Mouse (Mus musculus) kidney, embryonic 14.5 days (tissue): ENCODE measurements around the gene Acap1. TPM values are rescaled to one million over a fixed set of nuclear protein-coding genes. Genes with fewer than 3 reads are reported as not detected.
A peak's percentile ranks its signal among the peaks of the same experiment; 100 is the strongest.
"Not testable (repeated sequence)": the region's sequence is repeated elsewhere in the genome, so short reads cannot be mapped to it uniquely, and the experiment has no call there.

ENCODE experiments used
- ATAC-seq: fragments of 200-750 bp; cut with Nextera tagmentation; 2 replicates; pipeline ENCODE4 v1.8.0; 2017; ENCODE audit warnings: moderate number of reproducible peaks, mild to moderate bottlenecking, moderate TSS enrichment, moderate library complexity; ENCODE audit not compliant: low FRiP score, low TSS enrichment
- H3K27ac ChIP-seq: fragments of 300-500 bp; sonication (generic); 2 replicates; pipeline ENCODE4 v1.5.1; 2014; ENCODE audit warnings: low read depth, mild to moderate bottlenecking, low read length, moderate library complexity, mixed read lengths
- H3K27me3 ChIP-seq: fragments of 300-500 bp; sonication (generic); 2 replicates; pipeline ENCODE4 v1.6.1; 2014; ENCODE audit warnings: mild to moderate bottlenecking, low read length; ENCODE audit not compliant: control insufficient read depth, insufficient read depth
- H3K36me3 ChIP-seq: fragments of 300-500 bp; sonication (generic); 2 replicates; pipeline ENCODE4 v1.6.1; 2014; ENCODE audit warnings: low read length, mixed read lengths; ENCODE audit not compliant: control insufficient read depth, insufficient read depth
- H3K4me1 ChIP-seq: fragments of 300-500 bp; sonication (generic); 2 replicates; pipeline ENCODE4 v1.6.1; 2014; ENCODE audit warnings: low read length, mixed read lengths; ENCODE audit not compliant: control insufficient read depth, insufficient read depth
- H3K4me2 ChIP-seq: fragments of 300-500 bp; sonication (generic); replicated peaks from 2 replicates; pipeline ENCODE4 v1.6.1; 2014; ENCODE audit warnings: low read depth, mild to moderate bottlenecking, low read length
- H3K4me3 ChIP-seq: fragments of 300-500 bp; sonication (generic); 2 replicates; pipeline ENCODE4 v1.5.1; 2014; ENCODE audit warnings: mild to moderate bottlenecking, low read length
- H3K9ac ChIP-seq: fragments of 300-500 bp; sonication (generic); 2 replicates; pipeline ENCODE4 v1.6.1; 2014; ENCODE audit warnings: low read depth, mild to moderate bottlenecking, low read length, moderate library complexity
- H3K9me3 ChIP-seq: fragments of 300-500 bp; sonication (generic); 2 replicates; pipeline ENCODE4 v1.6.1; 2016; ENCODE audit warnings: low read length; ENCODE audit not compliant: control insufficient read depth
- WGBS: fragments of 180-500 bp; shearing (Covaris S2); extraction: QIAGEN DNeasy Blood & Tissue Kit; methylation state at CpG from one replicate; pipeline ENCODE4 v1.1.7; 2014; 5-methylcytosine and 5-hydroxymethylcytosine counted together
- polyA plus RNA-seq: library from polyadenylated mRNA; unstranded; fragments of >200 nt; fragmentation: Nextera tagmentation; extraction: Ambion mirVana; gene quantifications from 2 replicates; pipeline ENCODE4 v1.2.1, GENCODE M21; 2014

Acap1 gene
- polyA plus RNA-seq, 1 experiment from 2014 or later, result 0.28 TPM

- Histone ChIP-seq H3K9ac (peak within 1 kb of the TSS; percentile 66), H3K4me3 (peak within 1 kb of the TSS; percentile 56), H3K4me1 (peaks cover 13% of the 10 kb centered on the region), H3K27me3 (peaks cover 9% of the 10 kb centered on the region; the same call in 1 of the 2 replicates), H3K27ac (peak within 1 kb of the TSS; percentile 11; the same call in 1 of the 2 replicates), H3K9me3 (no peaks in the 10 kb centered on the region), H3K36me3 (no peaks in the 10 kb centered on the region), H3K4me2 (peak within 1 kb of the TSS; percentile 100)
- WGBS, result 3% methylated on average over 58 of the region's 62 CpGs
- peak; percentile 89 for ATAC-seq
Observed at GRCm38 (mm10) chr11:69935137-69935879, 40.0 kb upstream of the Acap1 start, which contains the start of gene Ybx2. Gene Ybx2, plus strand, starts transcription at chr11:69935796.

DNA sequence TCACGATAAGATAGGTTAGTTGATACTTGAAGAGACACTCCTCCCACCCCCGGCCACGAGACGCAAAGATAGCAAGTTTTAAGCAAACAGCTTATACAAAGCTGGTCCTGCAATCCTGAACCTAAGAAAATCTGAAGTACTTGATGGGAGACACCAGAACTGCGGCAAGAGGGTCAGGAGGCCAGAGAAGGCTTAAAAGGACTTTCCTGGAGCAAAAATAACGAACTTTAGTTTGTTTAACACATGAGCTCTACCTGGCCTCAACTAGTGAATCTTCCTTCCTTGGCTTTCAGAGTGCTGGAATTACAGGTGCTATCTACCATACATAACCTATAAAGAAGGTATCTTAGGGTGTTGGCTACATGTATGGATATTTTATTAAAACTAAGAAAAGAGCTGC, 39.3 kb upstream of the Acap1 start:
- no peaks in the 10 kb centered on the region for H3K36me3 ChIP-seq
- ATAC-seq, result no peak
- peaks cover 13% of the 10 kb centered on the region for H3K4me1 ChIP-seq
- peaks cover 9% of the 10 kb centered on the region; the same call in 1 of the 2 replicates for H3K27me3 ChIP-seq
- peak overlapping the region; percentile 56 for H3K4me3 ChIP-seq
- H3K9ac ChIP-seq, result no peak overlapping the region
- H3K27ac ChIP-seq, result no peak overlapping the region
- peak overlapping the region; percentile 100; the same call in 1 of the 2 replicates for H3K4me2 ChIP-seq
- H3K9me3 ChIP-seq, result no peaks in the 10 kb centered on the region
- 16% methylated on average over 6 of the region's 6 CpGs for WGBS

GRCm38 (mm10) chr11:69934169-69934568, 38.8 kb upstream of the Acap1 start:
- Histone ChIP-seq H3K4me1 (peaks cover 13% of the 10 kb centered on the region), H3K9ac (no peak overlapping the region)
- WGBS, result under 1% methylated on average over 18 of the region's 18 CpGs

DNA sequence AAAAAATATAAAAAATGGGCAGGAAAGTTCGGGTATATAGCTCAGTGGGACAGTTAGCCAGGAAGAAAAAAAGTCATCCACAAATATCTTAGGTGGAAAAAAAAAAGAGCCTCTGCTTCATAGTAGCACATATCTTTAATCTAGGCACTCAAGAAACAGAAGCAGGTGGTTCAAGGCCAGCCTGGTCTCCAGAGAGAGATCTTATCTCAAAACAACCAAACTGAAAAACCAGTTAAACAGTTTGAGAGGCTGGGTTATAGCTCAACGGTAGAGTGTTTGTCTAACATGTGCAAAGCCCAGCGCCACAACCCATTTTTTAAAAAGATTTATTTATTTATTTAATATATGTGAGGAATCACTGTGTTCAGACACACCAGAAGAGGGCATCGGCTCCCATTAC, 37.7 kb upstream of the Acap1 start:
- 74% methylated on average over 4 of the region's 4 CpGs for WGBS
- no peak for ATAC-seq
- no peak overlapping the region for H3K4me2 ChIP-seq

More at GRCm38 (mm10) chr11:69934169-69934568, 38.8 kb upstream of the Acap1 start:
- no peaks in the 10 kb centered on the region for H3K36me3 ChIP-seq
- peak overlapping the region; percentile 38 for H3K4me2 ChIP-seq
- H3K9me3 ChIP-seq, result no peaks in the 10 kb centered on the region
- no peak overlapping the region for H3K27ac ChIP-seq
- peak overlapping the region; percentile 11; the same call in 1 of the 2 replicates for H3K4me3 ChIP-seq
- ATAC-seq, result peak; percentile 53
- H3K27me3 ChIP-seq, result peaks cover 9% of the 10 kb centered on the region; the same call in 1 of the 2 replicates

DNA sequence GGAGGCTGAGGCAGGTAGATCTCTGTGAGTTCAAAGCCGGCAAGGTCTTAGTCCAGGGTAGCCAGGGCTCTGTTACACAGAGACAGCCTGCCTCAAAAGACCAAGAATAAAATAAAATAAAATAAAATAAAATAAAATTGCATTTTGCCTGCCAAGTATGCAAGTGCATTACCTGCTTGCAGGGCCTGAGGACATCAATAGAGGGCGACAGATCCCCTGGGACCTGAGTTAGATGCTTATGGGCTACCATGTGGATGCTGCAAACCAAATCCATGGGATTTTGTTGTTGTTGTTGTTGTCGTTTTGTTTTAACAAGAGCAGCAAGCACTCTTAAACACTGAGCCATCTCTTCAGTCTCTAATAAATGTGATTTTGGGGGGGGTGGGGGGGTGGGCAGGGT, 36.9 kb upstream of the Acap1 start:
- H3K4me3 ChIP-seq, result no peak overlapping the region
- peaks cover 12% of the 10 kb centered on the region for H3K4me1 ChIP-seq
- no peak overlapping the region for H3K9ac ChIP-seq
- H3K9me3 ChIP-seq, result no peaks in the 10 kb centered on the region
- peaks cover 6% of the 10 kb centered on the region; the same call in 1 of the 2 replicates for H3K27me3 ChIP-seq
- no peak for ATAC-seq
- H3K36me3 ChIP-seq, result no peaks in the 10 kb centered on the region
- no peak overlapping the region for H3K27ac ChIP-seq
- 52% methylated on average over 3 of the region's 3 CpGs for WGBS
- no peak overlapping the region for H3K4me2 ChIP-seq

More for the DNA sequence above, 37.7 kb upstream of the Acap1 start:
- Histone ChIP-seq H3K27me3 (peaks cover 9% of the 10 kb centered on the region; the same call in 1 of the 2 replicates), H3K4me3 (no peak overlapping the region), H3K9me3 (no peaks in the 10 kb centered on the region), H3K27ac (no peak overlapping the region), H3K9ac (no peak overlapping the region), H3K4me1 (peaks cover 13% of the 10 kb centered on the region), H3K36me3 (no peaks in the 10 kb centered on the region)

DNA sequence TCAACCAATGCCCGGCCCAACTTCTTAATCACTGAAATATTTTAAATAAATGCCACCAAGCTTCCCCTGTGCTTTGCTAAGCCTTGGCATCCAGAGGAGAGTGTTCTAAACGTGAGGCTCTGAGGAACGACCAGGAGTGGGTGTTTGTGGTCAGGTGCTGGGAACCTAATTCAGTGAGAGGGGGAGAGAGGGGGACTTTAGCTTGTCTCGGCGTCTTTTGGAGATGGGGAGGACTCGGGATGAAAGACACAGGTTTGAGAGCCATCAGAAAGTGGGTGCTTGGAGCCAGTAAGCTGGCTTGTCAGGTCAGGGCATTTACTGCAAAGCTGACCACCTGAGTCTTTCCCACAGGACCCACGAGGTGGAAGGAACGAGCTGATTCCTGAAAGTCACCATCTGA, 36.4 kb upstream of the Acap1 start:
- Histone ChIP-seq H3K4me3 (no peak overlapping the region), H3K4me2 (no peak overlapping the region), H3K4me1 (peaks cover 9% of the 10 kb centered on the region), H3K9ac (no peak overlapping the region), H3K27ac (no peak overlapping the region), H3K36me3 (no peaks in the 10 kb centered on the region), H3K9me3 (no peaks in the 10 kb centered on the region), H3K27me3 (peaks cover 6% of the 10 kb centered on the region; the same call in 1 of the 2 replicates)
- 80% methylated on average over 8 of the region's 8 CpGs for WGBS
- no peak for ATAC-seq

GRCm38 (mm10) chr11:69930967-69931537, 35.7 kb upstream of the Acap1 start:
- Histone ChIP-seq H3K36me3 (no peaks in the 10 kb centered on the region), H3K9me3 (no peaks in the 10 kb centered on the region), H3K9ac (no peak overlapping the region), H3K4me2 (no peak overlapping the region), H3K4me1 (peaks cover 9% of the 10 kb centered on the region), H3K27me3 (peaks cover 3% of the 10 kb centered on the region; the same call in 1 of the 2 replicates), H3K27ac (no peak overlapping the region), H3K4me3 (no peak overlapping the region)
- 67% methylated on average over 3 of the region's 3 CpGs for WGBS
- no peak for ATAC-seq

DNA sequence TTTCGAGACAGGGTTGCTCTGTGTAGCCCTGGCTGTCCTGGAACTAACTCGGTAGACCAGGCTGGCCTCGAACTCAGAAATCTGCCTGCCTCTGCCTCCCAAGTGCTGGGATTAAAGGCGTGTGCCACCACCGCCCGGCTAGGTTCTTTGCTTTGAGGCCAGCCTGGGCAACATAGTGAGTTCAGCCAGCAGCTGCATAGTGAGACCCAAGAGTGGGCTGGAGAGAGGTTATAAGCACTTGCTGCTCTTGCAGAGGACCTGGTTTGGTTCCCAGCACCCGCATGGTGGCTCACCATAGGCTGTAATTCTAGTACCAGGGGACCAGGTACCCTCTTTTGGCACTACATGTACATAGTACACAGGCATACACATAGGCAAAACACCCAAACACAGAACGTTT, 34.8 kb upstream of the Acap1 start:
- WGBS, result 89% methylated on average over 8 of the region's 8 CpGs
- H3K27me3 ChIP-seq, H3K36me3 ChIP-seq, H3K9me3 ChIP-seq, ATAC-seq, H3K4me2 ChIP-seq, H3K27ac ChIP-seq, H3K4me3 ChIP-seq, H3K9ac ChIP-seq, H3K4me1 ChIP-seq: not testable (repeated sequence)

DNA sequence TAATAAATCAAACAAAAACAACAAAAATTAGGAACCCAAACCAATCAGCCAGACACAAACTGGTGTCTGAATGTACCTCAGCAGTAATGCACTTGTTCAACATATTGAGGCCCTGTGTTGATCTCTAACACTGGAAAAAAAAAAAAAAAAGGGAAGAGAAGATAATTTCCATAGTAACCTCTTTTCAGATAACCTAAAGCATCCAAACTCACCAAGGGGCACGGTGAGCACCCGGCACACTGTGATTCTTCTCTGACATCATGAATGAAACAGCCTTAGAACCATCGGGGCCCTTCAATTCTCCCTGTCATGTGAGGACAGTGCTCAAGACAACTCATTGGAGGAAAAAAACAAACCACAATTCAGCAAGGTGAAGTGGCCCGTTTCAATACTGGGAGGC, 34.4 kb upstream of the Acap1 start:
- WGBS, result 82% methylated on average over 4 of the region's 4 CpGs
- no peaks in the 10 kb centered on the region for H3K27me3 ChIP-seq
- H3K36me3 ChIP-seq, result no peaks in the 10 kb centered on the region
- H3K27ac ChIP-seq, result no peak overlapping the region
- no peak for ATAC-seq
- H3K4me1 ChIP-seq, result peaks cover 5% of the 10 kb centered on the region; the same call in 1 of the 2 replicates
- no peak overlapping the region for H3K4me3 ChIP-seq
- no peak overlapping the region for H3K4me2 ChIP-seq
- H3K9ac ChIP-seq, result no peak overlapping the region
- H3K9me3 ChIP-seq, result no peaks in the 10 kb centered on the region
